Mouse (Mus musculus): Measurements from ENCODE around the gene Idh2.

The Idh2 gene

GRCm38 (mm10) chr7:80085970-80086715, 29.0 kb downstream of the Idh2 start:
- no peak for DNase-seq (ENCODE audit: extremely low spot score)

GRCm38 (mm10) chr7:80084484-80084931, 30.7 kb downstream of the Idh2 start:
- DNase-seq (ENCODE audit: extremely low spot score) = peak; percentile 65

- no peak for DNase-seq (ENCODE audit: extremely low spot score)
Observed at GRCm38 (mm10) chr7:80081586-80082554, 33.3 kb downstream of the Idh2 start.

- DNase-seq (ENCODE audit: extremely low spot score) = peak; percentile 53
Observed at GRCm38 (mm10) chr7:80078792-80079301, 36.3 kb downstream of the Idh2 start.

GRCm38 (mm10) chr7:80077801-80078200, 37.4 kb downstream of the Idh2 start:
- no peak for DNase-seq (ENCODE audit: extremely low spot score)

GRCm38 (mm10) chr7:80076961-80077716, 38.1 kb downstream of the Idh2 start:
- no peak for DNase-seq (ENCODE audit: extremely low spot score)

- DNase-seq (ENCODE audit: extremely low spot score) = peak; percentile 52
Observed at GRCm38 (mm10) chr7:80075946-80076583, 39.1 kb downstream of the Idh2 start.

GRCm38 (mm10) chr7:80074921-80075441, 40.2 kb downstream of the Idh2 start:
- no peak for DNase-seq (ENCODE audit: extremely low spot score)

- DNase-seq (ENCODE audit: extremely low spot score) = no peak
Observed at GRCm38 (mm10) chr7:80073506-80073905, 41.7 kb downstream of the Idh2 start.

GRCm38 (mm10) chr7:80072297-80072696, 42.9 kb downstream of the Idh2 start:
- no peak for DNase-seq (ENCODE audit: extremely low spot score)

- DNase-seq (ENCODE audit: extremely low spot score) = no peak
Observed at GRCm38 (mm10) chr7:80071209-80071608, 44.0 kb downstream of the Idh2 start.

- no peak for DNase-seq (ENCODE audit: extremely low spot score)
Observed at GRCm38 (mm10) chr7:80069615-80070327, 45.4 kb downstream of the Idh2 start.

- no peak for DNase-seq (ENCODE audit: extremely low spot score)
Observed at GRCm38 (mm10) chr7:80068341-80068740, 46.9 kb downstream of the Idh2 start.

- no peak for DNase-seq (ENCODE audit: extremely low spot score)
Observed at GRCm38 (mm10) chr7:80066675-80067455, 48.3 kb downstream of the Idh2 start.

GRCm38 (mm10) chr7:80065250-80065649, 49.9 kb downstream of the Idh2 start:
- DNase-seq (ENCODE audit: extremely low spot score) = no peak

GRCm38 (mm10) chr7:80063902-80064736, 51.1 kb downstream of the Idh2 start:
- no peak for DNase-seq (ENCODE audit: extremely low spot score)

- no peak for DNase-seq (ENCODE audit: extremely low spot score)
Observed at GRCm38 (mm10) chr7:80063244-80063643, 51.9 kb downstream of the Idh2 start.

GRCm38 (mm10) chr7:80062083-80062826, 52.9 kb downstream of the Idh2 start:
- no peak for DNase-seq (ENCODE audit: extremely low spot score)

All from embryo, embryonic 9.5 days (tissue).